Comparison of ENCODE assay signal across 35 mouse cellular contexts in the genomic region with DNA sequence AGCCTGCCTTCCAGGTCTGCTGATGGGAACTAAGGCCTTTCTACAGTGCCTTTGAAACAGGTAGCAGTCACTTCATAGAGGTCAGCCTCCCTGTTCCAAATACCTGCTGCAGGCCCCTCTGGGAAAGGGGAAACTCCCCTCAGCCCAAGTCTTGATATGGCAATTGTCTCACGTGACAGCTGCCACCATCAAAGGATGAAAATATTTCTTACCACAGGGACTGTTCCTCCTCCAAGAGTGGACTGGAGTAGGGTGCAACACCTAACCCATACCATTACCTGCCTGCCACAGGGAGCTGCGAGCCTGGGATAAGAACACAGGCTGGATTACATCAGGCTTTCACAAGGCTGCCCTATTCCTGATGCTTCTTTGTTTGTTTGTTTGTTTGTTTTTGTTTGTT.
"Had no signal": no experiment of that assay in that cellular context is flagged by ENCODE, and none has a peak within 500 bp of the region (broad histone marks: within the 10 kb centered on the region; RNA-seq: fewer than 3 reads in every experiment).

No protein-coding gene starts in this region.

- H3K9me3 ChIP-seq: heart, embryonic 12.5 days; heart, embryonic 13.5 days; heart, embryonic 15.5 days; hindbrain, embryonic 10.5 days; hindbrain, embryonic 12.5 days; hindbrain, embryonic 13.5 days; hindbrain, embryonic 15.5 days; intestine, embryonic 15.5 days; kidney, embryonic 15.5 days had no signal

- H3K4me3 ChIP-seq: heart, embryonic 12.5 days; heart, embryonic 13.5 days; heart, embryonic 15.5 days; hindbrain, embryonic 10.5 days; hindbrain, embryonic 12.5 days; hindbrain, embryonic 13.5 days; hindbrain, embryonic 15.5 days; intestine, embryonic 15.5 days; kidney, embryonic 15.5 days; layer of hippocampus, adult 2 months; left cerebral cortex, adult 2 months had no signal

- ATAC-seq: hindbrain, embryonic 16.5 days; hindbrain, postnatal 0 days; inflammation-experienced regulatory T-cells, adult 6 months; intestine, embryonic 15.5 days; intestine, embryonic 16.5 days; intestine, postnatal 0 days had no signal

- DNase-seq: heart, postnatal 10 days; heart, postnatal 14 days; heart, postnatal 36 days; heart, postnatal 4 days; kidney, adult 11 months; kidney, adult 18-20 months; kidney, adult 2 months; kidney, adult 8-10 months; kidney, adult 9 months; kidney, postnatal 10 days; kidney, postnatal 14 days; kidney, postnatal 25 days; kidney, postnatal 36 days; kidney, postnatal 4 days; layer of hippocampus, adult 9-11 months; layer of hippocampus, postnatal 36 days had no signal

- H3K27ac ChIP-seq: heart, embryonic 13.5 days; heart, embryonic 15.5 days; hindbrain, embryonic 10.5 days; hindbrain, embryonic 12.5 days; hindbrain, embryonic 13.5 days; hindbrain, embryonic 14.5 days; hindbrain, embryonic 15.5 days; hindbrain, postnatal 0 days; intestine, embryonic 15.5 days; kidney, embryonic 15.5 days; kidney, postnatal 0 days; left cerebral cortex, adult 2 months had no signal

- H3K27me3 ChIP-seq: heart, embryonic 12.5 days; heart, embryonic 13.5 days; heart, embryonic 15.5 days; hindbrain, embryonic 12.5 days; hindbrain, embryonic 13.5 days; hindbrain, embryonic 15.5 days; intestine, embryonic 15.5 days; kidney, embryonic 15.5 days had no signal

- H3K36me3 ChIP-seq: heart, embryonic 12.5 days; heart, embryonic 13.5 days; heart, embryonic 15.5 days; hindbrain, embryonic 10.5 days; hindbrain, embryonic 12.5 days; hindbrain, embryonic 13.5 days; hindbrain, embryonic 15.5 days; intestine, embryonic 15.5 days; kidney, embryonic 15.5 days had no signal

- H3K4me2 ChIP-seq: heart, embryonic 11.5 days; heart, embryonic 12.5 days; heart, embryonic 13.5 days; heart, embryonic 15.5 days; hindbrain, embryonic 12.5 days; hindbrain, embryonic 13.5 days; hindbrain, embryonic 14.5 days; hindbrain, embryonic 15.5 days; intestine, embryonic 15.5 days; kidney, embryonic 15.5 days had no signal

- H3K9ac ChIP-seq: heart, embryonic 12.5 days; heart, embryonic 13.5 days; heart, embryonic 15.5 days; hindbrain, embryonic 12.5 days; hindbrain, embryonic 13.5 days; hindbrain, embryonic 14.5 days; hindbrain, embryonic 15.5 days; intestine, embryonic 15.5 days; kidney, embryonic 15.5 days had no signal

- H3K4me1 ChIP-seq: kidney, embryonic 15.5 days had no signal
